Mouse (Mus musculus) liver, embryonic 13.5 days (tissue): Measurements from ENCODE around the gene Trhde. TPM values are rescaled to one million over a fixed set of nuclear protein-coding genes. Genes with fewer than 3 reads are reported as not detected.

Experiments
- ATAC-seq: fragments of 200-750 bp; cut with Nextera tagmentation; 2 replicates; pipeline ENCODE4 v1.8.0; 2017; ENCODE audit warnings: low read depth, mild to moderate bottlenecking, moderate number of reproducible peaks, moderate library complexity
- DNase-seq: peaks from one replicate; pipeline ENCODE4 v3.0.0; 2022
- H3K27ac ChIP-seq: fragments of 300-500 bp; sonication (generic); 2 replicates; pipeline ENCODE4 v1.5.1; 2015; ENCODE audit warnings: moderate library complexity, mild to moderate bottlenecking, inconsistent platforms
- H3K27me3 ChIP-seq: fragments of 300-500 bp; sonication (generic); 2 replicates; pipeline ENCODE4 v1.6.1; 2015; ENCODE audit warnings: mild to moderate bottlenecking, inconsistent platforms
- H3K36me3 ChIP-seq: fragments of 300-500 bp; sonication (generic); 2 replicates; pipeline ENCODE4 v1.6.1; 2015; ENCODE audit warnings: mild to moderate bottlenecking, inconsistent platforms
- H3K4me1 ChIP-seq: fragments of 300-500 bp; sonication (generic); replicated peaks from 2 replicates; pipeline ENCODE4 v1.6.1; 2015; ENCODE audit warnings: inconsistent platforms
- H3K4me2 ChIP-seq: fragments of 300-500 bp; sonication (generic); 2 replicates; pipeline ENCODE4 v1.6.1; 2015; ENCODE audit warnings: inconsistent platforms, mild to moderate bottlenecking, moderate library complexity
- H3K4me3 ChIP-seq: fragments of 300-500 bp; sonication (generic); replicated peaks from 2 replicates; pipeline ENCODE4 v1.5.1; 2015; ENCODE audit warnings: mild to moderate bottlenecking, inconsistent platforms
- H3K9ac ChIP-seq: fragments of 300-500 bp; sonication (generic); 2 replicates; pipeline ENCODE4 v1.6.1; 2015; ENCODE audit warnings: mild to moderate bottlenecking, inconsistent platforms
- H3K9me3 ChIP-seq: fragments of 300-500 bp; sonication (generic); replicated peaks from 2 replicates; pipeline ENCODE4 v1.6.1; 2016; ENCODE audit warnings: inconsistent platforms
- WGBS: fragments of 180-500 bp; shearing (Covaris S2); methylation state at CpG from one replicate; pipeline ENCODE4 v1.1.7; 2015; ENCODE audit not compliant: insufficient replicate concordance; 5-methylcytosine and 5-hydroxymethylcytosine counted together
- polyA plus RNA-seq: library from polyadenylated mRNA; unstranded; fragments of >200 nt; fragmentation: Nextera tagmentation; extraction: Ambion mirVana; gene quantifications from 2 replicates; pipeline ENCODE4 v1.2.1, GENCODE M21; 2015

Trhde gene
- polyA plus RNA-seq, 1 experiment from 2014 or later = not detected

GRCm38 (mm10) chr10:114797664-114798063, 4.4 kb downstream of the Trhde start:
- peaks cover 36% of the 10 kb centered on the region for H3K27me3 ChIP-seq
- 45% methylated on average over 1 of the region's 1 CpGs for WGBS
- H3K9me3 ChIP-seq = no peaks in the 10 kb centered on the region
- no peak overlapping the region for H3K27ac ChIP-seq
- no peak overlapping the region for H3K9ac ChIP-seq
- no peak overlapping the region for H3K4me3 ChIP-seq
- H3K36me3 ChIP-seq = no peaks in the 10 kb centered on the region
- H3K4me2 ChIP-seq = no peak overlapping the region
- ATAC-seq (no peak), DNase-seq (no peak)
- H3K4me1 ChIP-seq = no peaks in the 10 kb centered on the region

- no peaks in the 10 kb centered on the region for H3K36me3 ChIP-seq
- no peak overlapping the region for H3K9ac ChIP-seq
- peaks cover 28% of the 10 kb centered on the region for H3K27me3 ChIP-seq
- H3K9me3 ChIP-seq = no peaks in the 10 kb centered on the region
- ATAC-seq (no peak), DNase-seq (no peak)
- H3K27ac ChIP-seq = no peak overlapping the region
- no peak overlapping the region for H3K4me3 ChIP-seq
- WGBS = 53% methylated on average over 5 of the region's 5 CpGs
- no peak overlapping the region for H3K4me2 ChIP-seq
- no peaks in the 10 kb centered on the region for H3K4me1 ChIP-seq
Measured at GRCm38 (mm10) chr10:114796872-114797271, 5.2 kb downstream of the Trhde start.

GRCm38 (mm10) chr10:114794214-114794613, 7.9 kb downstream of the Trhde start:
- H3K4me1 ChIP-seq = no peaks in the 10 kb centered on the region
- no peak overlapping the region for H3K27ac ChIP-seq
- H3K36me3 ChIP-seq = no peaks in the 10 kb centered on the region
- peaks cover 2% of the 10 kb centered on the region; the same call in 1 of the 2 replicates for H3K27me3 ChIP-seq
- no peak for ATAC-seq
- no peak overlapping the region for H3K4me3 ChIP-seq
- H3K9ac ChIP-seq = no peak overlapping the region
- H3K4me2 ChIP-seq = no peak overlapping the region
- no peak for DNase-seq
- 63% methylated on average over 6 of the region's 6 CpGs for WGBS
- H3K9me3 ChIP-seq = no peaks in the 10 kb centered on the region

GRCm38 (mm10) chr10:114765914-114766313, 36.2 kb downstream of the Trhde start:
- Histone ChIP-seq H3K9me3 (no peaks in the 10 kb centered on the region), H3K4me1 (no peaks in the 10 kb centered on the region), H3K27me3 (no peaks in the 10 kb centered on the region), H3K4me2 (no peak overlapping the region), H3K4me3 (no peak overlapping the region), H3K36me3 (no peaks in the 10 kb centered on the region), H3K9ac (no peak overlapping the region), H3K27ac (no peak overlapping the region)
- ATAC-seq (no peak), DNase-seq (no peak)
- 59% methylated on average over 4 of the region's 4 CpGs for WGBS

- DNase-seq (no peak), ATAC-seq (no peak)
- H3K9me3 ChIP-seq = no peaks in the 10 kb centered on the region
- no peaks in the 10 kb centered on the region for H3K27me3 ChIP-seq
- H3K9ac ChIP-seq = no peak overlapping the region
- H3K4me1 ChIP-seq = no peaks in the 10 kb centered on the region
- H3K4me2 ChIP-seq = no peak overlapping the region
- H3K4me3 ChIP-seq = no peak overlapping the region
- 70% methylated on average over 7 of the region's 7 CpGs for WGBS
- H3K27ac ChIP-seq = no peak overlapping the region
- H3K36me3 ChIP-seq = no peaks in the 10 kb centered on the region
Measured at GRCm38 (mm10) chr10:114762125-114762524, 40.0 kb downstream of the Trhde start.

- Histone ChIP-seq H3K36me3 (no peaks in the 10 kb centered on the region), H3K4me3 (no peak overlapping the region), H3K4me1 (no peaks in the 10 kb centered on the region), H3K27ac (no peak overlapping the region), H3K27me3 (no peaks in the 10 kb centered on the region), H3K9ac (no peak overlapping the region), H3K9me3 (no peaks in the 10 kb centered on the region), H3K4me2 (no peak overlapping the region)
- 39% methylated on average over 3 of the region's 3 CpGs for WGBS
- DNase-seq (no peak), ATAC-seq (no peak)
Measured at GRCm38 (mm10) chr10:114759240-114759639, 42.9 kb downstream of the Trhde start.

- ATAC-seq (no peak), DNase-seq (no peak)
- Histone ChIP-seq H3K9me3 (no peaks in the 10 kb centered on the region), H3K27me3 (no peaks in the 10 kb centered on the region), H3K4me3 (no peak overlapping the region), H3K27ac (no peak overlapping the region), H3K4me1 (no peaks in the 10 kb centered on the region), H3K4me2 (no peak overlapping the region), H3K9ac (no peak overlapping the region), H3K36me3 (no peaks in the 10 kb centered on the region)
- WGBS = 74% methylated on average over 9 of the region's 9 CpGs
Measured at GRCm38 (mm10) chr10:114758614-114759013, 43.5 kb downstream of the Trhde start.

- ATAC-seq = no peak
- H3K4me3 ChIP-seq = no peak overlapping the region
- no peak overlapping the region for H3K9ac ChIP-seq
- no peak overlapping the region for H3K4me2 ChIP-seq
- no peaks in the 10 kb centered on the region for H3K36me3 ChIP-seq
- WGBS = 60% methylated on average over 15 of the region's 15 CpGs
- DNase-seq = no peak
- H3K27me3 ChIP-seq = no peaks in the 10 kb centered on the region
- H3K4me1 ChIP-seq = no peaks in the 10 kb centered on the region
- no peak overlapping the region for H3K27ac ChIP-seq
- H3K9me3 ChIP-seq = no peaks in the 10 kb centered on the region
Measured at GRCm38 (mm10) chr10:114742755-114743705, 59.1 kb downstream of the Trhde start.

GRCm38 (mm10) chr10:114739916-114740315, 62.2 kb downstream of the Trhde start:
- Histone ChIP-seq H3K27ac (no peak overlapping the region), H3K4me3 (no peak overlapping the region), H3K4me2 (no peak overlapping the region), H3K9ac (no peak overlapping the region), H3K27me3 (no peaks in the 10 kb centered on the region), H3K4me1 (no peaks in the 10 kb centered on the region), H3K9me3 (0 out of 2 replicates have a peak, but pooled peaks cover 2% of the 10 kb centered on the region), H3K36me3 (no peaks in the 10 kb centered on the region)
- DNase-seq = no peak
- WGBS = 63% methylated on average over 5 of the region's 5 CpGs
- no peak for ATAC-seq

- H3K4me1 ChIP-seq = no peaks in the 10 kb centered on the region
Measured at GRCm38 (mm10) chr10:114737581-114737980, 64.5 kb downstream of the Trhde start.

GRCm38 (mm10) chr10:114736377-114736776, 65.7 kb downstream of the Trhde start:
- Histone ChIP-seq H3K4me2 (no peak overlapping the region), H3K27ac (no peak overlapping the region), H3K4me1 (no peaks in the 10 kb centered on the region), H3K9me3 (0 out of 2 replicates have a peak, but pooled peaks cover 2% of the 10 kb centered on the region), H3K27me3 (no peaks in the 10 kb centered on the region), H3K36me3 (no peaks in the 10 kb centered on the region), H3K9ac (no peak overlapping the region), H3K4me3 (no peak overlapping the region)
- ATAC-seq (no peak), DNase-seq (no peak)
- WGBS = 59% methylated on average over 3 of the region's 3 CpGs

More at GRCm38 (mm10) chr10:114737581-114737980, 64.5 kb downstream of the Trhde start:
- DNase-seq (no peak), ATAC-seq (no peak)
- Histone ChIP-seq H3K36me3 (no peaks in the 10 kb centered on the region), H3K9me3 (0 out of 2 replicates have a peak, but pooled peaks cover 2% of the 10 kb centered on the region), H3K27me3 (no peaks in the 10 kb centered on the region), H3K4me3 (no peak overlapping the region), H3K27ac (no peak overlapping the region), H3K4me2 (no peak overlapping the region), H3K9ac (no peak overlapping the region)
- WGBS = 71% methylated on average over 2 of the region's 2 CpGs

GRCm38 (mm10) chr10:114735678-114736077, 66.4 kb downstream of the Trhde start:
- no peak overlapping the region for H3K4me2 ChIP-seq
- no peak overlapping the region for H3K27ac ChIP-seq
- no peaks in the 10 kb centered on the region for H3K36me3 ChIP-seq
- no peak overlapping the region for H3K4me3 ChIP-seq
- H3K9me3 ChIP-seq = 0 out of 2 replicates have a peak, but pooled peaks cover 2% of the 10 kb centered on the region
- H3K4me1 ChIP-seq = no peaks in the 10 kb centered on the region
- H3K27me3 ChIP-seq = no peaks in the 10 kb centered on the region
- DNase-seq (no peak), ATAC-seq (no peak)
- H3K9ac ChIP-seq = no peak overlapping the region
- WGBS = 55% methylated on average over 5 of the region's 5 CpGs
